Mouse (Mus musculus) G1E (cell line): Measurements from ENCODE around the gene Fgd2. TPM values are rescaled to one million over a fixed set of nuclear protein-coding genes. Genes with fewer than 3 reads are reported as not detected.

Experiments
- ATAC-seq: 2 replicates; pipeline ENCODE4 v1.8.0; 2016; ENCODE audit warnings: mild to moderate bottlenecking; ENCODE audit not compliant: insufficient number of reproducible peaks, poor library complexity, low FRiP score, severe bottlenecking; ENCODE audit errors: extremely low read depth
- DNase-seq: peaks from one replicate; pipeline ENCODE4 v3.0.0; 2012; ENCODE audit warnings: low spot score
- H3K27me3 ChIP-seq: 2 replicates; pipeline ENCODE4 v1.6.1; 2012; ENCODE audit warnings: mild to moderate bottlenecking, low read length, inconsistent platforms; ENCODE audit not compliant: insufficient read depth
- H3K36me3 ChIP-seq: replicated peaks from 2 replicates; pipeline ENCODE3; 2012; ENCODE audit warnings: mild to moderate bottlenecking, inconsistent platforms
- H3K4me1 ChIP-seq: 2 replicates; pipeline ENCODE4 v1.6.1; 2012; ENCODE audit warnings: low read depth, low read length, inconsistent platforms, mixed read lengths; ENCODE audit not compliant: insufficient read depth
- H3K4me3 ChIP-seq: 2 replicates; pipeline ENCODE4 v1.5.1; 2012; ENCODE audit warnings: low read depth, mild to moderate bottlenecking, inconsistent platforms, low read length, moderate library complexity, mixed read lengths
- H3K9me3 ChIP-seq: replicated peaks from 2 replicates; pipeline ENCODE4 v1.6.1; 2012; ENCODE audit warnings: inconsistent platforms
- CTCF ChIP-seq: IDR thresholded peaks from 2 replicates; pipeline ENCODE4 v1.5.1; 2012; ENCODE audit warnings: low read depth, low read length, inconsistent platforms, mixed read lengths
- GATA1 ChIP-seq: IDR thresholded peaks from 2 replicates; pipeline ENCODE4 v1.6.1; 2012; ENCODE audit warnings: borderline replicate concordance, low read length, inconsistent platforms, mixed read lengths
- GATA2 ChIP-seq: IDR thresholded peaks from 2 replicates; pipeline ENCODE4 v1.6.1; 2012; ENCODE audit warnings: low read depth, low read length, inconsistent platforms, borderline replicate concordance
- POLR2AphosphoS5 ChIP-seq: IDR thresholded peaks from 2 replicates; pipeline ENCODE4 v1.6.1; 2012; ENCODE audit warnings: low read depth, low read length, inconsistent platforms; ENCODE audit not compliant: insufficient replicate concordance
- TAL1 ChIP-seq: conservative IDR thresholded peaks from 2 replicates; pipeline ENCODE4 v1.6.1; 2012; ENCODE audit warnings: low read depth, low read length, inconsistent platforms, mixed read lengths
- polyA plus RNA-seq: library from polyadenylated mRNA; stranded (reverse); fragments of >175 nt; gene quantifications from 2 replicates; pipeline ENCODE4 v1.2.3, GENCODE M21; 2012
- total RNA-seq, 2 experiments: library from RNA; stranded (forward) in 1 of 2; stranded (reverse) in 1 of 2; fragments of 200-1000 nt in 1 of 2; fragments of >200 nt in 1 of 2; fragmentation: Nextera tagmentation in 1 of 2; gene quantifications; 2 replicates each; pipeline ENCODE4 v1.2.3; 2014 to 2017

Gene Fgd2
- total and polyA plus RNA-seq, 3 experiments, result 0.22 to 0.60 TPM; not detected in 1

GRCm38 (mm10) chr17:29399241-29399910 lies 38.7 kb downstream of the Fgd2 start:
- no peak for DNase-seq

GRCm38 (mm10) chr17:29400044-29400443 lies 39.3 kb downstream of the Fgd2 start:
- no peaks in the 10 kb centered on the region; the same call in 1 of the 2 replicates for H3K27me3 ChIP-seq
- no peaks in the 10 kb centered on the region for H3K36me3 ChIP-seq
- no peak for TF ChIP-seq GATA2
- no peak for TF ChIP-seq GATA1
- no peak for TF ChIP-seq TAL1
- no peak for TF ChIP-seq POLR2AphosphoS5
- H3K4me1 ChIP-seq, result peaks cover 73% of the 10 kb centered on the region
- no peak for DNase-seq
- H3K4me3 ChIP-seq, result no peak overlapping the region
- H3K9me3 ChIP-seq, result no peaks in the 10 kb centered on the region
- no peak for ATAC-seq

More at GRCm38 (mm10) chr17:29399241-29399910, 38.7 kb downstream of the Fgd2 start:
- no peak for ATAC-seq
- no peaks in the 10 kb centered on the region for H3K9me3 ChIP-seq
- no peaks in the 10 kb centered on the region; the same call in 1 of the 2 replicates for H3K27me3 ChIP-seq
- peaks cover 80% of the 10 kb centered on the region for H3K4me1 ChIP-seq
- peak overlapping the region; percentile 50; the same call in 1 of the 2 replicates for H3K4me3 ChIP-seq
- H3K36me3 ChIP-seq, result no peaks in the 10 kb centered on the region
- TF ChIP-seq CTCF (no peak), TAL1 (no peak), POLR2AphosphoS5 (no peak), GATA2 (no peak), GATA1 (no peak)

- H3K27me3 ChIP-seq, result no peaks in the 10 kb centered on the region; the same call in 1 of the 2 replicates
- no peaks in the 10 kb centered on the region for H3K9me3 ChIP-seq
- no peak overlapping the region for H3K4me3 ChIP-seq
- no peaks in the 10 kb centered on the region for H3K36me3 ChIP-seq
- DNase-seq, result no peak
- no peak for ATAC-seq
- peaks cover 55% of the 10 kb centered on the region for H3K4me1 ChIP-seq
- TF ChIP-seq GATA1 (no peak), GATA2 (no peak), TAL1 (no peak), CTCF (no peak), POLR2AphosphoS5 (no peak)
Measured at GRCm38 (mm10) chr17:29401741-29402268, 41.1 kb downstream of the Fgd2 start.

GRCm38 (mm10) chr17:29403179-29403578 lies 42.5 kb downstream of the Fgd2 start:
- no peak for DNase-seq

GRCm38 (mm10) chr17:29405501-29405900 lies 44.8 kb downstream of the Fgd2 start:
- no peaks in the 10 kb centered on the region for H3K9me3 ChIP-seq
- H3K4me3 ChIP-seq, result no peak overlapping the region
- H3K36me3 ChIP-seq, result no peaks in the 10 kb centered on the region
- H3K4me1 ChIP-seq, result peaks cover 49% of the 10 kb centered on the region
- no peak for DNase-seq
- ATAC-seq, result no peak
- no peaks in the 10 kb centered on the region; the same call in 1 of the 2 replicates for H3K27me3 ChIP-seq
- TF ChIP-seq GATA2, result no peak
- no peak for TF ChIP-seq POLR2AphosphoS5
- no peak for TF ChIP-seq TAL1
- no peak for TF ChIP-seq CTCF
- TF ChIP-seq GATA1, result no peak

More at GRCm38 (mm10) chr17:29403179-29403578, 42.5 kb downstream of the Fgd2 start:
- ATAC-seq, result no peak
- peaks cover 50% of the 10 kb centered on the region for H3K4me1 ChIP-seq
- no peak overlapping the region; the same call in 1 of the 2 replicates for H3K4me3 ChIP-seq
- no peaks in the 10 kb centered on the region for H3K9me3 ChIP-seq
- TF ChIP-seq CTCF, result no peak
- no peak for TF ChIP-seq GATA1
- TF ChIP-seq POLR2AphosphoS5, result no peak
- no peak for TF ChIP-seq TAL1
- H3K27me3 ChIP-seq, result no peaks in the 10 kb centered on the region; the same call in 1 of the 2 replicates
- H3K36me3 ChIP-seq, result no peaks in the 10 kb centered on the region

GRCm38 (mm10) chr17:29406077-29406476 lies 45.4 kb downstream of the Fgd2 start:
- Histone ChIP-seq H3K4me1 (peaks cover 46% of the 10 kb centered on the region), H3K4me3 (no peak overlapping the region), H3K36me3 (no peaks in the 10 kb centered on the region), H3K27me3 (no peaks in the 10 kb centered on the region; the same call in 1 of the 2 replicates), H3K9me3 (no peaks in the 10 kb centered on the region)
- no peak for TF ChIP-seq POLR2AphosphoS5
- no peak for TF ChIP-seq GATA1
- TF ChIP-seq TAL1, result no peak
- no peak for TF ChIP-seq CTCF
- no peak for TF ChIP-seq GATA2
- DNase-seq (no peak), ATAC-seq (no peak)
